Mouse (Mus musculus) embryonic fibroblast, embryonic 13.5 days (primary cell): ENCODE data around the gene Exoc4. TPM values are rescaled to one million over a fixed set of nuclear protein-coding genes. Genes with fewer than 3 reads are reported as not detected.

ENCODE experiments used
- H3K27ac ChIP-seq: 2 replicates; pipeline ENCODE4 v1.5.1; 2012; ENCODE audit warnings: low read length, control low read depth, inconsistent platforms; ENCODE audit not compliant: insufficient read depth
- H3K4me1 ChIP-seq: 2 replicates; pipeline ENCODE4 v1.6.1; 2011; ENCODE audit warnings: low read length; ENCODE audit not compliant: control insufficient read depth, insufficient read depth
- H3K4me3 ChIP-seq: 2 replicates; pipeline ENCODE4 v1.5.1; 2011; ENCODE audit warnings: mild to moderate bottlenecking, control low read depth, low read length; ENCODE audit not compliant: insufficient read depth
- CTCF ChIP-seq: IDR thresholded peaks from 2 replicates; pipeline ENCODE4 v1.5.1; 2011; ENCODE audit warnings: mild to moderate bottlenecking, control low read depth, low read length, moderate library complexity, borderline replicate concordance; ENCODE audit not compliant: insufficient read depth
- POLR2A ChIP-seq: IDR thresholded peaks from 2 replicates; pipeline ENCODE4 v1.6.1; 2011; ENCODE audit warnings: low read depth, mild to moderate bottlenecking, control low read depth, low read length, moderate library complexity
- polyA plus RNA-seq: library from polyadenylated mRNA; stranded (reverse); fragments of >200 nt; gene quantifications from 2 replicates; pipeline ENCODE4 v1.2.4, GENCODE M21; 2011; ENCODE audit warnings: low read depth; ENCODE audit not compliant: missing spikeins, insufficient read length

Exoc4 gene
- polyA plus RNA-seq, 1 experiment: 121 TPM

- H3K4me1 ChIP-seq: peaks cover 3% of the 10 kb centered on the region
- no peak overlapping the region for H3K4me3 ChIP-seq
- TF ChIP-seq POLR2A: no peak
- no peak for TF ChIP-seq CTCF
- no peak overlapping the region for H3K27ac ChIP-seq
Measured at GRCm38 (mm10) chr6:33977448-33977847, 728.6 kb downstream of the Exoc4 start.

DNA sequence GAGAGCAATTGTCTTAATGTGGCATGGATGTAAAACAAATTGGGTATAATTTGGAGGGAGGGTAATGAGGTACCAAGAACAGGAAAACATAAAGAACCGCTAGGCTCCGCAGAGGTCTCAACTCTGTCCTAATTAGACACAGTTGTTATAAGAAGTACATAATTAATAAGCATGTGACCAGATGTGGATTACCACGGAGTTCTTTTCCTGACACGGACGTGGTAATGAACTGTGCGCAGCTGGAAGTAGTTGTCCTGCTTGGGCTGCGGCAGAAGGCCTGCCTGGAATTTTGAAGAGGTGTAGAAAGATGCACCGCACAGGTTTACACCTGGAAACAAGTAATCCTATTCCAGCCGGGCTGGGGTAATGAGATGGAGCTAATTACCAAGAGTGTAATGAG lies 729.0 kb downstream of the Exoc4 start:
- H3K27ac ChIP-seq: no peak overlapping the region
- TF ChIP-seq POLR2A (no peak), CTCF (no peak)
- peaks cover 3% of the 10 kb centered on the region for H3K4me1 ChIP-seq
- H3K4me3 ChIP-seq: no peak overlapping the region

GRCm38 (mm10) chr6:33982709-33983108 lies 733.8 kb downstream of the Exoc4 start:
- H3K4me1 ChIP-seq: no peaks in the 10 kb centered on the region
- no peak overlapping the region for H3K4me3 ChIP-seq
- no peak overlapping the region for H3K27ac ChIP-seq
- no peak for TF ChIP-seq POLR2A
- TF ChIP-seq CTCF: no peak

DNA sequence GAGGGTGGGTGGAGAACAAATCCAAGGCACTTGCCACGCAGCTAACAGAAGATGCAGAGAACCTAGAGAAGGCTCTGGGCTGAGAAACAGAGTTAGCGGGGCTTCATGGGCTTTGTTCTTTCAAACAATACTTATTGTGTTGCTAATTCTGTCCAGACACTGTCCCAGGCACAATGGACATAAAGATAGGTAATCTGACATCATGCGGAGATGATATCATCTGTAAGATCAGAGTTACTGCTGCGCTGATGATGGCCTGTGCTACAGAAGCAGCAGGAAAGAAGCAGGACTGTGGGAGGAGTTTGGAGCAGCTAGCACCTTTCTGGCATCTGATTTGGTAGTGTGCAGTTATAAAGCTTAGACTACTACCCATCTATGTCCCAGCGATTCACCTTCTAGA lies 738.2 kb downstream of the Exoc4 start:
- TF ChIP-seq POLR2A: no peak
- TF ChIP-seq CTCF: no peak
- H3K4me3 ChIP-seq: no peak overlapping the region
- no peak overlapping the region for H3K27ac ChIP-seq
- no peaks in the 10 kb centered on the region for H3K4me1 ChIP-seq

DNA sequence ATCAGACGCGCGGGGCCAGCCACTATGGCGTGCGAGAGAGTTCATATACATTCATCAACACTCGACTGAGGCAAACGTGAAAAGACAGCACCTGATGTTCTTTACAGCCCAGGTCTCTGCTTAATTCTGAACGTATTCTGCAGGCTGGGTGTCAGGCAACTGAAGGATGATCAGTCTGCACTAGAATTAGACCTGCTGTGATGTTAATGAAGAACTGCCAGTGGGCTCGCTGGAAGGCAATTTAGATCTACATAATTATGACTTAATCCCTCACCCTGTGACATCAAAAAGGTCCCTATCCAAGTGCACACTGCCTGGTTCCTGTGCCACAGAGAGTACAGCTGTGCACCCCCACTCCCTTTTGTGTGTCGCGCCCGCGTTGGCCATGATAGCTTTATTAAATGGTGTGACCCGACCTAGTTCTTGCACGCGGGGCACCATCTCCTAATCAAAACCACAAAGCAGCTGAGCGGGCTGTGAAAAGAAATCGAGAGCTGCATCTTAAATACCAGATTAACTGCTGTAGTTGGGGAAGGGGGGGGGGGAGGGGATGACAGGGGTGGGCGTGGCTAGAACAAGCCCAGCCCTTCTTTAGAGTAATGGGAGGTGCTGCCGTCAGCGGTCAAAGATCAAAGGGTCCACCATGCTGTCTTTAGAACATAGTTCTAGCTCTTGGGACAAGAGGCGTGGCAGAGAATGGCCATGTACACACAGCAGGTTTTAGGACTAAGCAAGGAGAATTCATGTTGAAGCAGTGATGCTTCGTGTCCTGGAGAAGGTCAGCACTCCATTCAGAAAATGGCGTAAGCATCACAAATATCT lies 743.5 kb downstream of the Exoc4 start:
- Histone ChIP-seq H3K27ac (no peak overlapping the region), H3K4me3 (no peak overlapping the region), H3K4me1 (no peaks in the 10 kb centered on the region)
- TF ChIP-seq CTCF: no peak
- TF ChIP-seq POLR2A: no peak

DNA sequence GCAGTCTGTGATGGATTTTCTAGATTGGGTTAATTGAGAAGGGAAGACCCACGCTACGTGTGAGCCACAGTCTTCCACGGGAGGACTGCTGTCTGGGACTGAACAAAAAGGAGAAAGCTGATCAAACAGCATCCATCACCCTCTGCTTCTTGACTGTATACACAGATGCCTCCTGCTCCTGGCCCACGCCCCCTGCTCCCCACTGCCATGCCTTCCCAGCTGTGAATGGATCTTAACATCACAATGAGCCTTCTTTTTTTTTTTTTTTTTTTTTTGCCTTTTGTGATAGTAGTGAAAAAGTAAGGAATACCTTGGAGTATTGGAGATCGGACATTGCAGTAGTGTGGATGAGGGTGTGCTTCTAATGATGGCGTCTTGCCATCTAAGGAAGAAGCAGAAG lies 745.0 kb downstream of the Exoc4 start:
- Histone ChIP-seq H3K4me3 (no peak overlapping the region), H3K27ac (no peak overlapping the region), H3K4me1 (no peaks in the 10 kb centered on the region)
- TF ChIP-seq POLR2A (no peak), CTCF (no peak)

DNA sequence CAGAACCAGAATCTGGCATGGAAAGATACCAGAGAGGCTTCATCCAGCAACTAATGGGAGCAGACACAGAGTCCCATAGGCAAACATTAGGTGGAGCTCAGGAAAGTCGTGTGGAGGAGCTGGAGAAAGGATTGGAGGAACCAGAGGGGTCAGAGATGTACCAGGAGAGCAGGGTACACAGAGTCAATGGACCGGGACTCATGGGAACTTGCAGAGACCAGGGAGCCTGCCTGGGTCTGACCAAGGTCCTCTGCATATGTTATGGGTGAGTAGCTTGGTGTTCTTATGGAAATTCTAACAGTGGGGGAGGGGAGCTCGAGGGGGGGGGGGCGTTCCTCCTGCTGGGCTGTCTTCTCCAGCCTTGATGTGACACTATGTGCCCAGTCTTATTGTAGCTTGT lies 749.7 kb downstream of the Exoc4 start:
- H3K27ac ChIP-seq: no peak overlapping the region
- no peak overlapping the region for H3K4me3 ChIP-seq
- TF ChIP-seq POLR2A (no peak), CTCF (no peak)
- H3K4me1 ChIP-seq: no peaks in the 10 kb centered on the region

DNA sequence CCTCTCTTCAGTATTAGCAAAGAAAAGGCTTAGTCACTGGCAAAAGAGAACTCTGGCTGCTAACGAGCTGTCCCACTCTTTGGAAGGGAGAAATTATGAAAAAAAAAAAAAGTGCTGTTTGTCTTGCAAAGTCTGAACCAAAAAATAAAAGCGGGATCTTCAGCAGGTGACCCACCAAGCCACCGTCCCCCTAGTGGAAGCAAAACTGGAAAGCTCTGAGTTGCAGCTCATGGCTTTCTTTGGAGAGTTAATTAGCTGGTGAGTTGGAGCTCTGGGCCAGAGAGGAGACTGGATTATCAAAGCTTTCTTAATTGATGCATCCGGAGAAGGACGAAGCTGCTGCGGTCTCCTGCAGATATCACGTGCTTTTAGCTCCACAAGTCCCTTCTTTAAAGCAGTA lies 750.6 kb downstream of the Exoc4 start:
- H3K4me1 ChIP-seq: no peaks in the 10 kb centered on the region
- TF ChIP-seq POLR2A (no peak), CTCF (no peak)
- no peak overlapping the region for H3K27ac ChIP-seq
- no peak overlapping the region for H3K4me3 ChIP-seq

DNA sequence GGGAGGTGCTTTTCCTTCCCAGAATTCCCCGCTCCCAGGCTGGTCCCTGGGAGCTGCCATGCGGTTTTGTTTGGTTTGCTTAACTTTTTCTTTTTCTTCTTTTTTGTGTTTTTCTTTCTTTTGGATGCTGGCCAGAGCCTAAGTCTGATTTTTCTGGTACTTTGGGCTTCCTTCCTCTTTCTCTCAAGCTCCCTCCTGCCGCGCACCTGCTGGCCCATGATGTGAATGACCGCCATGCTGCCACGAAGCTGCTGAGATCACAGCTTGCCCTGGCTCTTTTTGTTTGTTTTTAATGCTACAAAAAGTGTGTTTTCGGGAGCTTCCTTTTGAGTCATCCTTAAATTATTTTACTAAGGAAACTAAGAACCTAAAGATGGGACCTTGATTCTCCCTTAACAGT lies 751.8 kb downstream of the Exoc4 start:
- TF ChIP-seq CTCF (no peak), POLR2A (no peak)
- Histone ChIP-seq H3K4me3 (no peak overlapping the region), H3K4me1 (no peaks in the 10 kb centered on the region), H3K27ac (no peak overlapping the region)

DNA sequence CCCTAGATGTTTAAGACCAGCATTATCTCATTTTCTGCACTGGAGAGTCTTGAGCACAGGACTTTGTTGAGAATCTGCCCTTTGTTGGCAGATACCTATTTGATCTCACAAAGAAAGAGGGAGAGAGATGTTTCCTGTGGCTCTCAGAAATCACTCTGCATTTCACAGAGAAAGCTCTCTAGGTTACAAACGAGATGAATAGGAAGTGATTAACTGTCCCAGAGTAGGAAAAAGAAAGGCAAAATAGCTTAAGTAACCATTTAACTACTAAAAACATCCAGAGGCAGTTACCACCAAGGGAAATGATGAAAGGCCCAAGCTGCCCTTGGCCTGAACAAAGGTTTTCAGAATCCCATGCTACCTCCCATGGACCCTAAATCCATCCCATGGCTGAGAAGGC lies 754.1 kb downstream of the Exoc4 start:
- no peak overlapping the region for H3K27ac ChIP-seq
- no peak overlapping the region for H3K4me3 ChIP-seq
- no peaks in the 10 kb centered on the region for H3K4me1 ChIP-seq
- no peak for TF ChIP-seq CTCF
- TF ChIP-seq POLR2A: no peak
